Mouse (Mus musculus) gastrocnemius, adult 2 months (tissue): ENCODE data around the gene Cttnbp2nl. TPM values are rescaled to one million over a fixed set of nuclear protein-coding genes. Genes with fewer than 3 reads are reported as not detected.

Source experiments
- DNase-seq: peaks from one replicate; pipeline ENCODE4 v3.0.0; 2022
- H3K27ac ChIP-seq: fragments of 200-600 bp; 2 replicates; pipeline ENCODE4 v1.8.1; 2022; ENCODE audit warnings: mild to moderate bottlenecking
- H3K4me3 ChIP-seq: fragments of 200-600 bp; 2 replicates; pipeline ENCODE4 v1.8.1; 2022; ENCODE audit warnings: mild to moderate bottlenecking, moderate library complexity
- CTCF ChIP-seq: fragments of 200-600 bp; IDR thresholded peaks from 2 replicates; pipeline ENCODE4 v1.8.1; 2022; ENCODE audit warnings: antibody characterized with exemption, mild to moderate bottlenecking, moderate library complexity
- intact Hi-C: fragments of 180-260 bp; cut with DNase I; formaldehyde crosslinking; loops from one replicate; pipeline ENCODE4 v1.15.1; 2025
- total RNA-seq, 2 experiments: library from RNA; stranded (reverse); gene quantifications; 2 replicates each; pipeline ENCODE4 v1.2.3; 2021

The Cttnbp2nl gene
- total RNA-seq, 2 experiments from 2014 or later: 4.5 to 8.4 TPM

- no peak for DNase-seq
- no peak overlapping the region for H3K4me3 ChIP-seq
- intact Hi-C loops: no loop called here
- peak overlapping the region; percentile 35 for H3K27ac ChIP-seq
- no peak for TF ChIP-seq CTCF
Observed at GRCm38 (mm10) chr3:105005561-105006065, 47.3 kb downstream of the Cttnbp2nl start.

DNA sequence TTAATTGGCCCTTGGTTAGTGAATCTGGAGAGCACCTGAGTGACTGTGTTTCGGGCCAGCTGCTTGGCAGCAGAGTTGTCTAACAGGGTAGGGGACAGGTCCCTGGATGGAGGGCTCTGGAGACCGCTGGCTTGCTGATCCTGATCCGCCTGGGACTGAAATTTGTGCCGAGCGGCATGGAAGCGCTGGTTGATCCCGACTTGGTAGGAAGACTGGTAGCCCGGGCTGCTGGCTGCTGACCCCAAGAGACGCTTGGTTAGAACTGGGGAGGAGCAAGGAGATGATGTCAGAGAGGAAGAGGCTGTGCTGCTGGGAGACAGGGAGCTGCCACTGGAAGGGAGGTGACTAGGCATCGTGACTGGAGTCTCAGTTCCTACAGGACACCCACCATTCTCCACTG is 47.9 kb downstream of the Cttnbp2nl start:
- no peak for TF ChIP-seq CTCF
- Histone ChIP-seq H3K27ac (peak overlapping the region; percentile 35), H3K4me3 (no peak overlapping the region)
- intact Hi-C loops: no loop called here
- DNase-seq: no peak

DNA sequence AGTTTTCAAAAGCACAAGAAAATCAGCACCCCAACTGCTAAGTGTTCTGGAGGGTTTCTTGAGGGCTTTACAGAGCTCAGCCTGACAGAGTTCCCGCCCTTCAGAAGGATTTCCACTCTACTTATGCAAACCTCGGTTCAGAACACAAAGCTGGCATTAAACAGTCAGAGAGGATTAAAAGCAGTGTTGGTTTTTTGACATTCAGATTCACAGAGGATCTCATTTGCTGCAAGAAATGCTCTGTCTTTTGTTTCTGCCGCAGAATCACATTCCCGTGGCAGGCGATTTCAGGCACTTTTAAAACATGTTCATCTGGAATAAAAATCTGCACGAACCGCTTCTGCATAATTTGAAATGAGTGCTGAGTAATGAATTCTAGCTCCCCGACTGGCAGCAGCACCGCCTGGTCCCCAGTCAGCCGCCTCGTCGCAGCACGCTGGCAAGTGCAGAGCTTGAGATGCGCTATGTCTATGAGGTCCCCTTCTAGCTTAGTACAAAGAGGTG is 48.9 kb downstream of the Cttnbp2nl start:
- peak overlapping the region; percentile 35; the same call in 1 of the 2 replicates for H3K27ac ChIP-seq
- DNase-seq: no peak
- no peak for TF ChIP-seq CTCF
- no peak overlapping the region for H3K4me3 ChIP-seq
- intact Hi-C loops: no loop called here

DNA sequence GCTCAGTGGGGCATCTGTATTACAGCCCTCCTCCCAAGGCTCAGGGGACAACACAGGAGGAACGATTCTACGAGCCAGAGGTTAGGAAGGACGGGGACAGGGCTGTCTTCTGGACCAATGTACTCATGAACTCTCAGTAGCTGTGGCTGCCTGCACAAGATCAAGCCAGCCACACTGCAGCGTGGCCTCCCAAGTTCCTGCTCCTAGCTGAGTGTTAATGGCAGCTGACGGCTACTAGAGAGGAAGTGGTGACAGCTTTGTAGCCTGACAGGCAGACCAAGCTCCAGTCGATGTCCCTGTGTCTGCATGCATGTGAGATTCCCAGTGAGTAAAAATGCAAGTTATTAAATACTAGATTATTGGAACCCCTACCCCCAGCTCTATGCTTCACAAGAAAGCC is 51.6 kb downstream of the Cttnbp2nl start:
- intact Hi-C loops: no loop called here
- TF ChIP-seq CTCF: no peak
- H3K27ac ChIP-seq: peak overlapping the region; percentile 6; the same call in 1 of the 2 replicates
- H3K4me3 ChIP-seq: no peak overlapping the region
- DNase-seq: no peak

DNA sequence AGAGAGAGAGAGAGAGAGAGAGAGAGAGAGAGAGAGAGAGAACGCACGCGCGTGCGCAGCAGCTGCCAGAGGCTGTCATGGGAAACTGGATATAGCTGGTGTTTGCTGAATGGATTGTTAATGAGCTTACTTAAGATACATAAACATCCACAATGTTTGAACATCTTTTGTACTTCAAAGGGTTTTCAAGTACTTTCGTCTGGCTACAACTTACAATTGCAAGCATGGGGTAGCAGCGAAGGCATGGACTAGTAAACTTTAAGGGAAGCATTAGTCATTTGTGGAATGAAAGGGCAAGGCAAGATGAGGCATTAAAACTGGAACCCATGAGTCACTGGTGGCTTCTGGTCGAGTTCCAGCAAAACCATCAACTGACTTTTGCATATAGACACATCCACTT is 52.4 kb downstream of the Cttnbp2nl start:
- no peak for TF ChIP-seq CTCF
- H3K27ac ChIP-seq: no peak overlapping the region
- intact Hi-C loops: no loop called here

GRCm38 (mm10) chr3:104997563-104997962 is 55.4 kb downstream of the Cttnbp2nl start:
- no peak overlapping the region for H3K4me3 ChIP-seq
- intact Hi-C loops: loop anchor here (10.0 kb wide), 1 partner anchor 167 kb away; no protein-coding TSS in a partner anchor
- no peak for TF ChIP-seq CTCF
- no peak for DNase-seq
- H3K27ac ChIP-seq: peak overlapping the region; percentile 17

More for the DNA sequence above, 52.4 kb downstream of the Cttnbp2nl start:
- no peak for DNase-seq
- H3K4me3 ChIP-seq: no peak overlapping the region

DNA sequence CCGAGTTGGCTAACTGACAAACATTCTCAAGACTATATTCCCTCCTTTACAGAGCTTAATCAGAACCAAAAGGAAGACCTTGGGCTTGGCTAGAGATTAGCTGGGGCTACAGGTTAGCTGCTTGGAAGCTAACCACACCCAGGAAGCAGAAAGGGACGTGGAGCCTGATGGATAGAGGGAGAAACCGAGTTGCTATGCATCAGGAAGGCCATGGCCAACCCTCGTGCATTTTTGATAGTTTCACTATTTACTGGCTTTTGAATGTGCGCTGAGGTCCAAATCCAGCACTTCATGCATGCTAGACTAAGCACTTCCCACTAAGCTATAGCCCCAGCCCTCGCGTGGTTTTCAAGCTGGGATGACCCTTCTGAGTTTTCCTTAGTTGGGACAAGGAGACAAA is 57.2 kb downstream of the Cttnbp2nl start:
- no peak for DNase-seq
- TF ChIP-seq CTCF: no peak
- intact Hi-C loops: loop anchor here (10.0 kb wide), 1 partner anchor 169 kb away; no protein-coding TSS in a partner anchor
- peak overlapping the region; percentile 43; the same call in 1 of the 2 replicates for H3K27ac ChIP-seq
- H3K4me3 ChIP-seq: no peak overlapping the region

- no peak overlapping the region for H3K4me3 ChIP-seq
- intact Hi-C loops: loop anchor here (10.0 kb wide), 1 partner anchor 170 kb away; no protein-coding TSS in a partner anchor
- H3K27ac ChIP-seq: peak overlapping the region; percentile 76
- no peak for DNase-seq
- no peak for TF ChIP-seq CTCF
Observed at GRCm38 (mm10) chr3:104994415-104994841, 58.5 kb downstream of the Cttnbp2nl start.

DNA sequence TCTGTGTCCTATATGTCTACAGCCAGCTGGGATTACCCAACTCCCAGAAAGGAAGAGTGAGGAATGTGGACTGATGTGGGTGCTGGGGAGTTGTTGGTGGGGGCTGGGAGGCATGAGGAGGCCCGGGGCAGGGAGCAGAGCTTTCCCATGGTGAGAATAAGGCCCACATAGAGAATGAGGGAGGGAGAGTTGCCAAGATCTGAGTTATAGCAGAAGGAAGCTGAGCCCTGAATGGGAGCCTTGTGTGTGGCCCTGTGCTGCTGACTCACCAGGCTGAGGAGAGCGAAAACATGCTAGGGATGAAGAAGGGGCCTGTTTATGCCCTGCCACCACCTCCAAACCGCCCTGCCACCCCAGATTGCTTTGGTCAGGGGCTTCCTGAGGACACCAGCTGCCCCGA is 59.1 kb downstream of the Cttnbp2nl start:
- peak overlapping the region; percentile 76 for H3K27ac ChIP-seq
- no peak for DNase-seq
- intact Hi-C loops: loop anchor here (10.0 kb wide), 1 partner anchor 171 kb away; no protein-coding TSS in a partner anchor

DNA sequence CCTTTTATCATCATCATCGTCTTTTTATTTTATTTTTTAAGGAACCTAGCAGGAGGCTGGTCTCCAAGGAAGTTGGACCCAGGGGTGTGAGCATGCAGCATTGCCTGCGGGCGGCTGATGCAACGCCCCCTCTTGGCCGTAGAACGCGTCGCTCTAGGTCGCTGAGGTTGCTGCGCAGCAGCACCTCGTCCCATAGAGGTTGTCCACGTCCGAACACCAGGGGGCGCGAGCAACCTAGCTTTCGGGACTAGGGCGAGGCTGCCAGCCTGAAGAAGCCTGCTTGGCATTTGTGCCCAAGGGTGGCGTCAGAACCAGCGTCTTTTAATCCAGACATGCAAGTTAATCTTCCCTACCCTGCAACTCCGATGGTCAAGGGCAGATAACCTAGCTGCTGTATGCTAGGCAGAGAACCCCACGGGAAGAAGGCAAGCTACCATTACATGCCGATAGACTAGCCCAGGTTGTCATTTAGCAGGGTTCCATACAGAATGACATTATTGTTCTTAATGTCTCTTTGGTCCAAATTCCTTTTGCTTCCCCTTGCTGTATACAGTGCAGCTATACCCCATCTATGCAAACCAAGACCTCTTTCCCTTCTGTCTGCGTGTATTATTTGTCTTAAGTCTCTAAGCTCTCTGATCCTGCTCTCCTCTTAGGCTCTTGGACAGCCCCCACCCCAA is 60.1 kb downstream of the Cttnbp2nl start:
- Histone ChIP-seq H3K4me3 (peak overlapping the region; percentile 57), H3K27ac (peak overlapping the region; percentile 74)
- peak; percentile 94 for DNase-seq
- peak; percentile 96; the same call in 1 of the 2 replicates for TF ChIP-seq CTCF
- intact Hi-C loops: loop anchor here (1.0 to 10.0 kb wide), 2 partner anchors 66 to 172 kb away; no protein-coding TSS in a partner anchor

More for the DNA sequence above, 59.1 kb downstream of the Cttnbp2nl start:
- H3K4me3 ChIP-seq: no peak overlapping the region
- TF ChIP-seq CTCF: no peak

GRCm38 (mm10) chr3:104991703-104992102 is 61.2 kb downstream of the Cttnbp2nl start:
- no peak for DNase-seq
- TF ChIP-seq CTCF: no peak
- intact Hi-C loops: loop anchor here (1.0 to 10.0 kb wide), 2 partner anchors 68 to 173 kb away; no protein-coding TSS in a partner anchor

GRCm38 (mm10) chr3:104987884-104988283 is 65.1 kb downstream of the Cttnbp2nl start:
- H3K27ac ChIP-seq: no peak overlapping the region
- intact Hi-C loops: no loop called here
- DNase-seq: no peak
- no peak overlapping the region for H3K4me3 ChIP-seq
- TF ChIP-seq CTCF: no peak

More at GRCm38 (mm10) chr3:104991703-104992102, 61.2 kb downstream of the Cttnbp2nl start:
- Histone ChIP-seq H3K4me3 (no peak overlapping the region), H3K27ac (no peak overlapping the region)

DNA sequence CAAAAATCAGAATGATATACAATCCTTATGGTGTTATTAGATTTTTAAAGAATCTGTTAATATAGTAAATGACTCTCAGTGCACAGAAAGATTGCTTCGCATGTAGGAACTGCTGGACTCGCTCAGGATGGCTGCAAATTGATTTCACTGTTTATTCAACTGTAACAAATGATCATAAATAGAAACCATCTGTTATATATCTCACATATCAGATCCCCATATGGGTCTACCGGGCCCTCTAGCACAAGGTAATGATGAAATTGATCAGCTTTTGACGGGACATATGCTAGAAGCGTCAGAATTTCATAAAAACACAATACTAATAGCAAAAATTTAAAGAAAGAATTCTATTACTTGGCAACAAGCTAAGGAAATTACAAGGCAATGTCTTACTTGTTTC is 73.2 kb downstream of the Cttnbp2nl start:
- intact Hi-C loops: no loop called here
- DNase-seq: no peak
- Histone ChIP-seq H3K4me3 (no peak overlapping the region), H3K27ac (no peak overlapping the region)
- no peak for TF ChIP-seq CTCF
